Mouse (Mus musculus) kidney, adult 18-20 months (tissue): ENCODE results near the gene Mycbp2.

Experiments used
- DNase-seq: peaks from one replicate; pipeline ENCODE4 v3.0.0; 2021

The Mycbp2 gene

DNA sequence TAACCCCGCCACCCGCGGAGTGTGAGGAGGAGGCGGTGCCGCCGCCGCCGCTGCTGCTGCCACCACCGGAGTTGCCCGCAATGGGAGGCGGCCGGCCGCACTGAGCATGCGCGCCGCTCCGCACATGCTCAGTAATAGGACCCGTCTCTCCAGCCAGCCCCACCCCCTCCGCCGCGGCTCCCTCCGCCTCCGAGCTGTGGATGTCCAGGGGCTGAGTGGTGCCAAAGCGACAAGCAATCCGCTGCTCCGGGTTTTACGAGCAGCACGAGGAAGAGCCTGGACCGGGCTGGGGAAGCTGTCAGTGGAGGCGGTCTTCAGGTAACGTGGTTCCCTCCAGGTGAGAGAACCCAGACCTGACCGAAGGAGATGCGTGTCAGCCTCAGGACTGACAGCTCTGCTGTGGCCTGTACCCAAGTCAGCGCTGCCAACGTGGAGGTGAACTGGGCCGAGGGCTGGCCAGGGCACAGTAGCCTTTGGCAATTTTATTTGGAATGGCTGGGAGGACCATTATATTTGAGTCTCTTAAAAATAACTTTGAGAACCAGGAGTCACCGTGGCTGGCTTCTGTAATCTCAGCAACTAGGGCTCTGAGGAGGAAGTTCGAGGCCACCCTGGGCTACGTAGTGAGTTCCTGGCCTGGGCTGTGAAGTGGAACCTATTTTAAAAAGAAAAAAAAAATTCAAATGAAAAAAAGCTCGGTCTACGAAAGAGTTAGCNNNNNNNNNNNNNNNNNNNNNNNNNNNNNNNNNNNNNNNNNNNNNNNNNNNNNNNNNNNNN, at the start of gene Mycbp2:
Gene Mycbp2, minus strand, starts transcription at position 86 of the 777 bp plus-strand sequence.
- DNase-seq, result peak; percentile 99

DNA sequence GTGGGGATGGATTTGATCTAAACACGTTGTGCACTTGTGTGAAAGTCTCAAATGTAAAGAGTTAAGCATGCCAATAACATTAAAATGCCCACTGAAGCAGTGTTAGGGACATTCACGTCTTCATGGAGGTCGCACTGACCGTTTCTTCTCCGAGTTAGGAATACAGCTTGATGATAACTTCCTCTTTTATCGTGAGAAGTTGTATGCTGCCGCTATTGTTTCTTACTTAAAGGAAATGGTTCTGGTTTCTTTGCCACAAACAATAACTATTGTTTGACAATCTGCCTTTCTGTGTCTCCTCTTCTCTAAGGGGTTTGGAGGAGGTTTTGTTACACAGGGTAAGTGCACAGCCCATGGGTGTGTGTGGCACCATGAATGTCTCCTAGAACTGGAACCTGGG, 45.8 kb upstream of the Mycbp2 start:
- DNase-seq, result no peak

DNA sequence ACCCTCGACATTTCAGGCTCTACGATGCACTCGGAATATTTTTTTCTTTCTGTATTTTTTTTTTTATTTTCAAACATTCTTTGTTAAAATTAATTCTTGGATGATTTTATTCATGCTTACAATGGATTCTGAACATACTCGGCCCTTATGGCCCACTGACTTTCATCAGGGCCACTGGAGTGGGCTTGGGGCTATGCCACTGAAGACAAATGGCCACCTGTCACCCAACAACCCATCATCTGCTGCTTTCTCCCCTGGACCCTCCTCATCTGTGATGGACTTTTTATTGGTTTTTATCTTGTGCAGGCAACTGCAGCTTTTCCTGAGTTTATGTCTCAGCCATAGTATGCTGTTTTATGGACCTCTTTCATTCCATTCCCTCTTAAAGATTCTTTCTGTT, 40.8 kb upstream of the Mycbp2 start:
- no peak for DNase-seq

DNA sequence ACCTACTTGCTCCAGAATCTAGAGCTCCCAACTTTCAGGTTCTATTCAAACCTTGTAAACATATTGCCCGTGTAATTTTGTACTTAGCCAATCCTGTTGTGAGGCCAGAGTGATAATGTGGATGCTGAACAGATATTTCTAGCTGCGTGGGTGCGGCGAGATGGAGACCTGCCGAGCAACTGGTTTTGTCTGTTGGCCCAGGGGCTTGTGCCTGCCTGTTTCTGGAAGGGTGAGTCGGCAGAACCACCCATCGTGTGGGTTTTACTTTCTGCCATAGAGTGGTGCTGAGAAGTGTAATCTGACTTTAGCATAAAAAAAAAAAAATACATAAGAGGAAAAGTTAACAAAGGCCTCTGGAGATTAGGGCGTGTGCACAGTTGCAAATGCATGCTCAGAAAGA, 40.3 kb upstream of the Mycbp2 start:
- DNase-seq, result no peak

DNA sequence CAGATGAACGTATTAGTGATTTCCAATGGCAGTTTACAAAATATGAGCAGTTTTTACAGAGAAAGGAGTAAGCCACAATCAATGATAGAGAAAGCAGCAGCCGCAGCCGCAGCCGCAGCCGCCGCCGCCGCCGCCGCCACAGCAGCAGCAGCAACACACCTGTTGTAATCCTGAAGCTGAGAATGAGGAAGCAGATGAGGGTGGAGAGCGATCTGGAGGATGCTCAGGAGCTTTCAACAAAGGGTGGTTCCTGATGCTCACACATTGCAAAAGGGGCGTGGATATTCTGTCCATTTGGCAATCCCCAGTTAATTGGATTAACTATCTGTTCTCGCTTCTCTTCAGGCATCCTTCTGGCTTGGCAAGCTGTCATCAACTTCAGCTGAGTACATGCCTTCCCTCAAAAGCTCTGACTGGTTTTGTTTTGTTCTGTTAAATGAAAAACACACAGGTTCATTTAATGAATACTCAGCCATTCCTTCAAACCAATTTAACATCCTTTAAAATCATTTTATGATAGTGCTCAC, 38.5 kb upstream of the Mycbp2 start:
- DNase-seq, result no peak

DNA sequence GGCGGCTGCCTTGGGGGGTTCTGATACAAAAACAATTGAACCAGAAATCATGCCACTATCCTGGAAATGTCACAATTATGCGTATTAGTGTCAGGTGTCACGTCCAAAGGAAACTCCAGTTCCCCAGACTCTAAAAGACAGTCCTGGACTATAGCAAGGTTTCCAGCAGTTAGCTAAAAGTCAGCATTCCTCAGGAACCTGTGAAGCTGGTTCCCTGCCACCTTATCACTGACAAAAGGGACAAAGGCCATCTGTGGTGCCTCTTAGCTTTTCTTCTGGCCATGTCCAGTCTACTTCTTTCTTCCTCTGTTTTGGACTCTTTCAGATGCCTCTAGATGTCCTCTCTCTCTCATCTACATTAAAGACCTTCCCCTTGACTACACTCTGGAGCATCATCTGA, 32.1 kb upstream of the Mycbp2 start:
- no peak for DNase-seq

DNA sequence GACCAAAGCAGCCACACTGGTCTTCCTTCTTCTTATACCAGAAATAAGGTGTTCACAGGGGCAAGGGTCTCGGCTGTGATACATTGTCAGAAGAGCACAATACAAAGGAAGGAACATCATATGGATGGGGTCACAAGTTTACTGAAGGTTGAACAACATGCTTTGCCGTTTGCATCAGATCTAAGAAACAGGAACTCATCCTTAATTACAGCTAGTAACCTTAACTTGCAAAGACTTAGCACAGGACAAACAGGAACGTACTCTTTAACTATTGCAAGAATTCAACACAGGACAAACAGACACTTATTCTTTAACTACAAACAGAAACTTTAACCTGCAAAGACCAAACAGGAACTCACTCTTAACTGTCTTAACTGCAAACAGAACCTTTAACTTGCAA, 30.2 kb upstream of the Mycbp2 start:
- DNase-seq, result no peak

DNA sequence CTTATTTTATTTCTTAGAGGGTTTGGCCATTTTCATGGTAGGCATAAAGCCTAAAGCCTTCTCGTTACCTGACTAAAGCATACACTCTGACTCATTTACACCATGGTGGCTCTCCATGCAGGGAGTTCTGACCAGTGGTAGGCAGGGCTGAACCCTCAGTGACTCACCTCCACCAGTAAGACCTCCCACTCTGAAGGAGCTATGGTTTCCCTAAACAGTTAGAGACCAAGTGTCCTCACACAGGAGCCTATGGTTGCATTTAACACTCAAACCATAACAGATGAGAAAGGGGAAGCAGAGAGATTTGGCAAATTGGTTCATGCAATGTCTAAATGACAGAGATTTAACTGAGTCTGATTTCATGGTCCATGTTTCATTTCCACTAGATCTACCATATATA, 28.9 kb upstream of the Mycbp2 start:
- no peak for DNase-seq

DNA sequence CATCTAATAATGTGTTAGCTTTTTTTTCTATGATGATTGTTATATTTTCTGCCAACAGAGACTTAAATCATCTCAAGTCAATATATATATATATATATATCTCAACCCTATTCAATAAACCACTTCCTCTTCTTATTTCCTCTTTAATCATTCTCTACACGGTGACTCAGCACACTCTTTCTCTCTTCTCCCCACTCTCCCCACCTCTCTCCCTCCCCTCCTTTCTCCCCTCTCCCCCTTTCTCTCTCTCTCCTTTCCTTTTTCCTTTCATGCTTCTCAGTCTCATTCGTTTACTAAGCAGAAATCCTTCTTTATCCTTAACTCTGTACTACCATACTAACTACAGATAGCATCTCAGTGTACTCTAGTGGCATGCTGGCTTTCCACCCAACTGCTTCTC, 16.6 kb upstream of the Mycbp2 start:
- no peak for DNase-seq

DNA sequence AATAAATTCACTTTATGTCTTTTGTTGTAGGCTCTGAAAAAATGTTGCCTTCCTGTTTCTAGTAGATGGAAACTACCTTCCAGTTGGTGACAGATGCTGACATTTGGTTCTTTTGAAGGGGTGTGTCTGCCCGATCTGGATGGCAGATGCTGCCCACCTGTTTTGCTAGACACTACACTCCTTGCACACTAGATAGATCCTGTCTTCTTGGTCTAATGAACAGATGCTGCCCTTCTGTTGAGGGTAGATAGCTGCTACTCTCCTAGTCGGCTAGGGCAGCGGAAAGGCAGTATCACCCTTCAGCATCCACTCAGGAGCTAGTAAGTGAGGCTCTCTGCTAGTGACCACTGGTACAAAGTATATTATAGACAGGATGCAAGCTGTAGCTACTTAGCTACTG, 9.5 kb upstream of the Mycbp2 start:
- DNase-seq, result no peak

DNA sequence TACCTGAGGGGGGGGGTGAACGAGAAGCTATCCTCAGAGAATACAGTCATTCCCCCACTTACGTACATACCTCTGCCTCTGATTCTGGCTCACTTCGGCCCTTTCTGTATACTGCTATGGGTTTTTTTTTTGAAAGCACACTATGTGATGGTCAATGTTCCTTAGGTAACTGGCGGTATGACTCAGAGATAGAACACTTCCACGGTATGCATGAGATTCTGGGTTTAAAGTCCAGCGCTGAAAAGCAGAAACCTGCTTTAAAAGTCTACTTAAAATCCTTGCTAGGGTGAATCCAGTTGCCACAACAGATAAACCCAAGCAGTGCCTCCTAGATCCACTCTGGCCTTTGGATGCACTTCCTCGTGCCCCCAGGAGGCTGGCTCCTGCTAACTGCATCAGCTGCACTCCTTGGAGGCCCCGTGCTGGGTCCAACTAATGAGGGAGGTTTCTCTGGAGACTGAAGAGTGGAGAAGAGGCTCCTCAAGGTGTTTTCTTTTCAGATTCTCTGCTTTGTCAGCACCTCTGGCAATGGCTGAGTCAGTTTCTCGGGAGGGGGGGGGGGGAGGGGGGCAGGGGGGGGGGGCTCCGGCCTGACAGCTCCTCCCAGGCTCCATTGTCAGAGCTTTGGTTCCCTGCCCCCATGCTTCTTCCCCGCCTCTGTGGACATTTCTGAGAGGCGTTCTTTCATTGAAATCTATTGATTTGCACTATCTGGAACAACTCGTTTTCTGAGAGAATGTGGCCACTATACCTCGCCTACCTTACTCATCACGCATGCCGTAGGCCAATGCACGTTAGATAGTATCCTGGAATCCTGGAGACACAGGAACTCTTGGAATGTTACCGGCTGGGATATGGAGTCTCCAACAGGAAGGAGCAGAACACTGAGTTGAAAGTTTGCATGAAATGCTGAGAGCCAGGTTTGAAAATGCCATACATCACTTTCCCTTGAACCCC, 8.1 kb upstream of the Mycbp2 start:
- no peak for DNase-seq

DNA sequence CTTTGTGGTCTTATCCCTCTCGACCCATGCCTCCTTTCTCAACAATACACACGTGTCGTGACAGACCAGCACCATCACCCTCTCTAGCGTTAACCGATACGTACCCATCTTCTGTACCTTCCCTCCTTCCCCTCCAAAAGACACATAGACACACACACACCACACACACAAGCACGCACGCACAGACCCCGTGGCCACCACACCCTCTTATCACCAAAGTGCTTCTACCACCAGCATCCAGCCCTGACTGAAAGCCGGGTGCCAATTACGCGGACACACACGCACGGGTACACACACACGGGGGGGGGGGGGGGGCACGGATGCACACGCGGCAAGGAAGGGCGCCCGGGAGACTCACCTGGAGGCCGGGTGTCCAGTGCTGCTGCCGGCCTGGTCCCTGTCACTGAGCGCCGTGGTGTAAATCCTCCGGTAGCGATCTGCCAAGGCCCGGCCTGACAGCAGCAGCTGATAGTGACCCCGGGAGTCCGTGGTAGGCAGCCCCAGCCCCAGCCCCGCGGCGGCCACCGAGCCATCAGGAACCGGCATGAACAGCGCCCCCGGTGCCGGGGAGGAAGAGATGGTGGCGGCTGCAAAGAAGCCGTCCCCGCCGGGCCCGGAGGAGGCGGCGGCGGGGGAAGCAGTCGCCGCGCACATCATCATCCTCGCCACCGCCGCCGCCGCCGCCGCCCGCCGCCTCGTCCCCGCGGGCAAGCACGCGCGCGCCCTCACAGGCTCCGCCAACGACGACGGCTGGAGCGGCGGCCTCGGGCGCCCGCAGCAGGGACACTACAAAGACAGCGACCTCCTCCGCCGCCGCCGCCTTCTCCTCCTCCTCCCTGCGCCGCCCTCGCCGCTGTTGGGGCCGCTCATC, 521 bp downstream of the Mycbp2 start:
- DNase-seq, result no peak

DNA sequence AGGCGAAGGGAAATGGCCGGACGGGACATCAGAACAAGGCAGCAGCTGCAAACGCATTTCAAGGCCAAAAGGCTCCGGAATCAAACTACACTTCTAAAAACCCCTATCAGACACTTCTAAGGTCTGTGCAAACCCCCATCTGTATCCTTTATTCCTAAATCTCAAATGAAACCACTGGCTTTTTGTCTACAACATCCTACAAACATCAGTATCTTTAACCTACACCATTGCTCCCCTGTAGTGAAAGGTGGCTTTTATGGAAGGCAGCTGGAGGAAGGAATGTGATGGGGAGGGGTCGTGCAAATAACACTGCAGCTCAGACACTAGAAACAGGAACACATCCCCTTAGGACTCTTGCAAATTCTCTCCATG, 1.1 kb downstream of the Mycbp2 start:
- DNase-seq, result no peak

DNA sequence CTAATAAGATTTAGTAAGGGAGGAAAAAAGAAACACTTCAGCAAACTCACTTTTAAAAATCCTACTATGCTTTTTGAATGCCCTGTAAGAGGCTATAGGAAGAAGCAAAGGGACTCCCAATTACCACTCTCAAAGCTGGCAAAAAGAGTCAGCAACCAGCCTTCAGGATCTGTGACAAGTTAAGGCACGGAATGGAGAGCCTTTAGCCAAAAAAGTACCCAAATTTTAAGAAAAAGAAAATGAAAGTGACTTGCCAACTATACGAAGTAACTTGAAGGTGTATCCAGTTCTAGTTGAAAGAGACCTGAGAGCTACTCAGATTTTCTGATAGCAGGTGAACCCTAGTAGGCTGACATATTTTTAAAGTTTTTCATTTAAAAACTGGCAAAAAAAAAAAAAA, 1.6 kb downstream of the Mycbp2 start:
- no peak for DNase-seq

DNA sequence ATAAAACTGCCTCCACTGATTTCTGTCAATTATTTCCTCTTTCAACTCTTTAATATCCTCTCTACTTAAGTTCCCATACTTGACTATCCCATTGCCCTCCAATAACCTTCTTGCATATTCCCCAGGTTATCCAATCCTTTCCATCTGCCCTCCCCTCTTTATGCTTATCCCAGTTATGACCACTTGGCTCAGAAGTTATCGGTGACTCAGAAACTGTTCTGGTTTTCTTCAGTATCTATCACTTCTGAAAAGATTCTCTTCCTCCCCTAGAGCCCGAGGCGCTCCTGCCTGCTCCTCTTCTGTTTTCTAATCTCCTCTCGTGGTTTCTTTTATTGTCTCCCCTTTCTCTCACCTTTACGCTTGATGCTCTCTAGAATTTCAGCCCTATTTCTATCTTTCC, 2.8 kb downstream of the Mycbp2 start:
- DNase-seq, result no peak

DNA sequence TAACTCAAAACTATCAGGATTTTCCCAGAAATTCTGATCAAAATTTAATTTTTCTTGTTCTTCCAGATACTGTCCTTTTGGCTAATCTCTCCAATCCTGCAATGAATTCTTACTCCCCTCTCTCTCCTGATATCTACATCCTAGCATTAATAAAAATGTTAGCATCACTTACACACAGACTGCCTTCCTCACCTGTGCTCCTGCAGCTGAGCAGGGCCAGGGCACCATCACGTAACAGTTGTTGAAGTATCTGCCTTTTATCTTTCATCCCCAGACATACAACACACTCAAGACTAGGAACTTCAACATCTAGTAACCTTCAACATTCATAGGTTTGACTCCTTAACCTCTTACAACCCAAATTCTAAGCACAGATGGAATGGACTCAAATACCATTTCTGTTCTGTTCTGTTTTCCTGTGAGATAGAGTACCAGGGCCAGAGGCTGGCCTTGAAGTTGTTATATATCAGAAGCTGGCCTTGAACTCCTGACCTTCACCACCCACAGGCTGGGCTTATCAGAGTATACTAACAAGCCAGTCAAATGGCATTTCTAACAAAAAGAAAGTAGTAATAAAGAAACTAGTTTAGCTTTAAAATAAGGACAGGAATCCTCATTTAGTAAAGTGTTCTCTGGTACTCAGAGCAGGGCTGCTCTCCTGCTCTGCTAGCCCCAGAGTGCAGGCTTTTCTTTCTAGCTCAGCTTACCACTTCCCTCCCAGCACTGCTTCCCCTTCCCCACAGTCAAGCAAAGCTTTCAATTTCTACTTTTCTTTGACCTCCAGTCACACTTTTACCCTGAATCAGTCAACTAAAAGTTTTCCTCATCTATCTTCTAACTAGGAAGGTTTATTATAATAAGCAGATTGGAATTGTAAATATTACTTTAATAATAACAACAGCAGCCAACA, 5.0 kb downstream of the Mycbp2 start:
- DNase-seq, result no peak

DNA sequence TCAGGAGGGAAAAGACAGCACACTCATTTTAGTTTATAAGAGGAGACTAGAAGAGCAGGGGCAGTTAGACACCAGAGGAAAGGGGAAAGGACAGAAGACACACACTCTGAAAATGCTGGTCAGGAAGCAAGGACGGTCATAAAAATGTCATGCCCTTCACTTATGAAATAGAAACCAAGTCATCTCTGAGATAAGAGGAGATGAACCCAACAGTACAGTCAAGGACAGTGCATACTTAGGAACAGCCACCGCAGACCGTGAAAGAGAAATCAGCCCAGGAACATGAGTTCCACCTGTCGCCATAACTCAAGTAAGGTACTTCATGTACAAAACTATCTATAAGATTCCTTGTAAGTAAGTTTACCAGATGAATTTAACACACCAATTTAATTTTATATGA, 33.7 kb downstream of the Mycbp2 start:
- DNase-seq, result no peak

DNA sequence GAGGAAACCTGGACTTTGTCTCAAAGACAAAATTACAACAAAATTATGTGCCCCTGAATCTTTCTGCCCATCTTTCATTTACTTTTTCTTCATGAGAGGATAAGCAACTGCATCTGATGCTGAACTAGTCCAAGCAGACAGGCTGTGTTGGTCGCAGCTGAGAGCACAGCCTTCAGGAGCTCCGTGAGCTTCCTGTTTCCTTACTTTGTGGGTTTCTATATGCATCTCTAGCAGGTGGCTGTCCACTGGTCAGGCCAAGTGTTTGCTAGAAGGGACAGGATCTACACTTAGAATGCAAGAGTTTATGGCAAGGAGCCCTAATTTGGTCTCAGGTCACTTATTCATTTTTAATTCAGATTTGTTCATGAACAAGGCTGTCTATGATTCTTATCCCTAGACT, 50.4 kb downstream of the Mycbp2 start:
- DNase-seq, result no peak

DNA sequence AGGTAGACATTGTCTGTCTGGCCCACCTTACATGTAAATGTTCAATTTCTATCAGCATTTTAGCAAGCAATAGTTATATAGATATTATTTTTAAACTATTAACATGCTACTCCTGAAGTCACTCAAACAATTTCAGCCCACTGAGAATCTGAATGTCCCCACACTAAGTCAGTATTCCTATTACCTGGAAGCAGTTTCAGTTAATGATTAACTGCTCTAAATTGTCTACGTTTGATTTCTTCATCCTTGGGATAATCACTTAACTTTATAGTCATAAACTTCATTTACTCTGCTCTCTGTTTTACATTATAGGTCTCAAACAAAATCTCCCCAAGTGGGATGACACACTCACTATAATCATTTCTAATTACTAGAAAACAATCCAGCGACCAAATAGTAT, 60.0 kb downstream of the Mycbp2 start:
- no peak for DNase-seq

DNA sequence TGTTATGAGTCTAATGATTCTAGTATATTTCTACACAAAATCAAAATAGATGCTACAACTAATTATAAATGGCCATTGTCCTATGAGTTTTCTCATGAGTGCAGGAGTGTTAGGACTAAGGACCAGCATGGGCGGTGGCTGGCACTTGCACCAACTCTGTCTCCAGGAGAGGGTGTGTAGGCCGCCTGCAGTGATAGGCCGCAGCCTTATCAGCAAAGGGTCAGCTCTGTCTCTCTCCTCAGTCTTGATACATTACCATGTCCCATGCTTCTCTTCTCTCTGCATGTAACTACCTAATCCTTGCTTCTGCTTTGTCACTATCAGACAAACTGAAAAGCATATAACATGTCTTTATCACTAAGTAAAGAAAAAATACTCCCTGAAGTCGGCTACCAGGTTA, 69.9 kb downstream of the Mycbp2 start:
- no peak for DNase-seq

DNA sequence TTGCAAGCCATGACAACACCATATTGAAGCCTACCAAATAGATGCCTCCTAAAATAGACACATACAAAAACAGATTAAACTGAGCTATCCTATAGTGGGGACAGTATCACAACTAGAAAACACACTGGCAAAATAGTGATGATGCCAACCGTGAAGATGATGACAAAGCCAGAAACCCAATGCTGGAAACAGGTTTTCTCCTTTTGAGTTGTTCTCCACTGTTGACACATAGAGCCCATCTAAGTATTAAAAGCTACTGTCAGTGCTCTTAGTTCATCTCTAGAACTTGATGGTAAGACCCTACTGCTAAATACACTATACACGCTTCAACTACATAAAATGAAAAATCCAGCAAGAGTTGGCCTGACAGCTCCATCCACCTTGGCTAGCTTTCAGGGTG, 86.2 kb downstream of the Mycbp2 start:
- DNase-seq, result no peak

DNA sequence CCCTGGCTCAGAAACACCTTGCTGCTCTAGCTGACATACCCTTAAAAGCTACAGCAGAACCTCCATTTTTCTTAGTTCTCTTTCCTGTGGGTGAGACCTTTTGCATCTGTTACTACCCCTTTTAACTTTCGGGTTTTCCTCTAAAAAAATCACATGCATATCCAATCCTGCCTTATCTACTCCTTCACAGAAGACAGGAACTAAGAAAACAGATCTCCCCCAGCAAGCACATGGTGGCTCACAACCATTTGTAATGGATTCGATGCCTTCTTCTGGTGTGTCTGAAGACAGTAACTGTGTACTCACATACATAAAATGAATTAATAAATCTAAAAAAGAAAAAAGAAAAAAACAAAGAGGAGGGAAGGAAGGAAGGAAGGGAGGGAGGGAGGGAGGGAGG, 87.9 kb downstream of the Mycbp2 start:
- DNase-seq, result no peak
